Mouse (Mus musculus) liver, embryonic 16.5 days (tissue): ENCODE results near the gene Ttll5. TPM values are rescaled to one million over a fixed set of nuclear protein-coding genes. Genes with fewer than 3 reads are reported as not detected.

Experiments
- ATAC-seq: fragments of 200-750 bp; cut with Nextera tagmentation; 2 replicates; pipeline ENCODE4 v1.8.0; 2017; ENCODE audit warnings: low read depth, mild to moderate bottlenecking, moderate number of reproducible peaks, moderate library complexity
- H3K27ac ChIP-seq: fragments of 300-500 bp; sonication (generic); 2 replicates; pipeline ENCODE4 v1.5.1; 2014; ENCODE audit warnings: mild to moderate bottlenecking, low read length
- H3K27me3 ChIP-seq: fragments of 300-500 bp; sonication (generic); 2 replicates; pipeline ENCODE4 v1.6.1; 2014; ENCODE audit warnings: low read depth, low read length, mixed read lengths; ENCODE audit not compliant: control insufficient read depth, insufficient read depth
- H3K36me3 ChIP-seq: fragments of 300-500 bp; sonication (generic); 2 replicates; pipeline ENCODE4 v1.6.1; 2014; ENCODE audit warnings: mild to moderate bottlenecking; ENCODE audit not compliant: control insufficient read depth, insufficient read depth
- H3K4me1 ChIP-seq: fragments of 300-500 bp; sonication (generic); 2 replicates; pipeline ENCODE4 v1.6.1; 2014; ENCODE audit warnings: low read depth, low read length, mixed read lengths; ENCODE audit not compliant: control insufficient read depth
- H3K4me2 ChIP-seq: fragments of 300-500 bp; sonication (generic); 2 replicates; pipeline ENCODE4 v1.6.1; 2014; ENCODE audit warnings: low read depth, low read length, mixed read lengths
- H3K4me3 ChIP-seq: fragments of 300-500 bp; sonication (generic); 2 replicates; pipeline ENCODE4 v1.5.1; 2014; ENCODE audit warnings: low read depth, mild to moderate bottlenecking, low read length
- H3K9ac ChIP-seq: fragments of 300-500 bp; sonication (generic); 2 replicates; pipeline ENCODE4 v1.6.1; 2014; ENCODE audit warnings: low read depth, low read length
- H3K9me3 ChIP-seq: fragments of 300-500 bp; sonication (generic); replicated peaks from 2 replicates; pipeline ENCODE4 v1.6.1; 2016; ENCODE audit warnings: low read length; ENCODE audit not compliant: control insufficient read depth
- WGBS: fragments of 180-500 bp; shearing (Covaris S2); extraction: QIAGEN DNeasy Blood & Tissue Kit; methylation state at CpG from one replicate; pipeline ENCODE4 v1.1.7; 2014; ENCODE audit not compliant: insufficient replicate concordance; 5-methylcytosine and 5-hydroxymethylcytosine counted together
- polyA plus RNA-seq: library from polyadenylated mRNA; unstranded; fragments of >200 nt; fragmentation: Nextera tagmentation; extraction: Ambion mirVana; gene quantifications from 2 replicates; pipeline ENCODE4 v1.2.1, GENCODE M21; 2015

The Ttll5 gene
- polyA plus RNA-seq, 1 experiment from 2014 or later = 6.0 TPM

- Histone ChIP-seq H3K9me3 (0 out of 2 replicates have a peak, but pooled peaks cover 2% of the 10 kb centered on the region), H3K9ac (no peak overlapping the region), H3K27ac (no peak overlapping the region), H3K36me3 (no peaks in the 10 kb centered on the region), H3K27me3 (no peaks in the 10 kb centered on the region), H3K4me1 (no peaks in the 10 kb centered on the region), H3K4me2 (no peak overlapping the region), H3K4me3 (no peak overlapping the region)
- ATAC-seq = no peak
- WGBS = 77% methylated on average over 6 of the region's 6 CpGs
Observed at GRCm38 (mm10) chr12:86039751-86040150, 215.3 kb downstream of the Ttll5 start.

- WGBS = 56% methylated on average over 5 of the region's 5 CpGs
- no peak; the same call in 1 of the 2 replicates for ATAC-seq
- H3K36me3 ChIP-seq = no peaks in the 10 kb centered on the region
Observed at GRCm38 (mm10) chr12:86046141-86046540, 221.7 kb downstream of the Ttll5 start.

GRCm38 (mm10) chr12:86046776-86047175, 222.3 kb downstream of the Ttll5 start:
- 0 out of 2 replicates have a peak, but pooled peaks cover 2% of the 10 kb centered on the region for H3K4me1 ChIP-seq
- 73% methylated on average over 2 of the region's 2 CpGs for WGBS
- no peak overlapping the region for H3K27ac ChIP-seq
- no peak overlapping the region for H3K9ac ChIP-seq
- H3K27me3 ChIP-seq = no peaks in the 10 kb centered on the region
- H3K4me3 ChIP-seq = no peak overlapping the region
- no peaks in the 10 kb centered on the region for H3K36me3 ChIP-seq
- no peak overlapping the region for H3K4me2 ChIP-seq
- no peak for ATAC-seq
- 0 out of 2 replicates have a peak, but pooled peaks cover 2% of the 10 kb centered on the region for H3K9me3 ChIP-seq

More at GRCm38 (mm10) chr12:86046141-86046540, 221.7 kb downstream of the Ttll5 start:
- H3K4me2 ChIP-seq = no peak overlapping the region
- H3K9me3 ChIP-seq = 0 out of 2 replicates have a peak, but pooled peaks cover 2% of the 10 kb centered on the region
- H3K27ac ChIP-seq = no peak overlapping the region
- no peaks in the 10 kb centered on the region for H3K27me3 ChIP-seq
- no peak overlapping the region for H3K4me3 ChIP-seq
- H3K4me1 ChIP-seq = no peaks in the 10 kb centered on the region
- H3K9ac ChIP-seq = no peak overlapping the region

GRCm38 (mm10) chr12:86047376-86047775, 222.9 kb downstream of the Ttll5 start:
- ATAC-seq = no peak
- Histone ChIP-seq H3K9me3 (0 out of 2 replicates have a peak, but pooled peaks cover 2% of the 10 kb centered on the region), H3K9ac (no peak overlapping the region), H3K4me3 (no peak overlapping the region), H3K4me2 (no peak overlapping the region), H3K4me1 (0 out of 2 replicates have a peak, but pooled peaks cover 2% of the 10 kb centered on the region), H3K36me3 (no peaks in the 10 kb centered on the region), H3K27me3 (no peaks in the 10 kb centered on the region), H3K27ac (no peak overlapping the region)
- WGBS = 32% methylated on average over 8 of the region's 8 CpGs

GRCm38 (mm10) chr12:86049813-86050212, 225.4 kb downstream of the Ttll5 start:
- no peaks in the 10 kb centered on the region for H3K36me3 ChIP-seq
- 0 out of 2 replicates have a peak, but pooled peaks cover 2% of the 10 kb centered on the region for H3K4me1 ChIP-seq
- H3K4me3 ChIP-seq = no peak overlapping the region
- H3K27ac ChIP-seq = no peak overlapping the region
- H3K9me3 ChIP-seq = no peaks in the 10 kb centered on the region
- ATAC-seq = no peak
- H3K4me2 ChIP-seq = no peak overlapping the region
- no peak overlapping the region for H3K9ac ChIP-seq
- 73% methylated on average over 6 of the region's 6 CpGs for WGBS
- H3K27me3 ChIP-seq = no peaks in the 10 kb centered on the region

GRCm38 (mm10) chr12:86051477-86051876, 227.0 kb downstream of the Ttll5 start:
- Histone ChIP-seq H3K27me3 (no peaks in the 10 kb centered on the region), H3K9me3 (no peaks in the 10 kb centered on the region), H3K4me3 (no peak overlapping the region), H3K36me3 (no peaks in the 10 kb centered on the region), H3K4me1 (0 out of 2 replicates have a peak, but pooled peaks cover 2% of the 10 kb centered on the region), H3K9ac (no peak overlapping the region), H3K4me2 (no peak overlapping the region), H3K27ac (no peak overlapping the region)
- 41% methylated on average over 5 of the region's 5 CpGs for WGBS
- no peak for ATAC-seq

- 0 out of 2 replicates have a peak, but pooled peaks cover 2% of the 10 kb centered on the region for H3K4me1 ChIP-seq
- no peaks in the 10 kb centered on the region for H3K9me3 ChIP-seq
- H3K27me3 ChIP-seq = no peaks in the 10 kb centered on the region
Observed at GRCm38 (mm10) chr12:86055306-86055705, 230.8 kb downstream of the Ttll5 start.

GRCm38 (mm10) chr12:86056976-86057375, 232.5 kb downstream of the Ttll5 start:
- 77% methylated on average over 8 of the region's 8 CpGs for WGBS
- H3K4me2 ChIP-seq = no peak overlapping the region

More at GRCm38 (mm10) chr12:86055306-86055705, 230.8 kb downstream of the Ttll5 start:
- Histone ChIP-seq H3K27ac (no peak overlapping the region), H3K4me2 (no peak overlapping the region), H3K9ac (no peak overlapping the region), H3K4me3 (no peak overlapping the region), H3K36me3 (no peaks in the 10 kb centered on the region)
- no peak for ATAC-seq
- WGBS = 79% methylated on average over 2 of the region's 2 CpGs

GRCm38 (mm10) chr12:86057516-86057915, 233.1 kb downstream of the Ttll5 start:
- 75% methylated on average over 8 of the region's 8 CpGs for WGBS
- Histone ChIP-seq H3K4me3 (no peak overlapping the region), H3K27me3 (no peaks in the 10 kb centered on the region), H3K9ac (no peak overlapping the region), H3K4me1 (no peaks in the 10 kb centered on the region), H3K9me3 (no peaks in the 10 kb centered on the region), H3K36me3 (no peaks in the 10 kb centered on the region), H3K4me2 (no peak overlapping the region), H3K27ac (no peak overlapping the region)
- no peak for ATAC-seq

More at GRCm38 (mm10) chr12:86056976-86057375, 232.5 kb downstream of the Ttll5 start:
- no peaks in the 10 kb centered on the region for H3K36me3 ChIP-seq
- H3K27me3 ChIP-seq = no peaks in the 10 kb centered on the region
- H3K4me3 ChIP-seq = no peak overlapping the region
- H3K9me3 ChIP-seq = no peaks in the 10 kb centered on the region
- no peak for ATAC-seq
- H3K9ac ChIP-seq = no peak overlapping the region
- no peak overlapping the region for H3K27ac ChIP-seq
- H3K4me1 ChIP-seq = no peaks in the 10 kb centered on the region
